10 mouse cellular contexts compared by ENCODE assay signal in genomic region chr7:113251554-113251953, GRCm38 (mm10). TPM values are rescaled to one million over a fixed set of nuclear protein-coding genes. Genes with fewer than 3 reads are reported as not detected.
DNase-seq lines count a peak whose midpoint lies in the region; ATAC-seq lines count a peak whose summit lies in the region.
"Had no signal": no experiment of that assay in that cellular context is flagged by ENCODE, and none has a peak within 500 bp of the region (broad histone marks: within the 10 kb centered on the region; RNA-seq: fewer than 3 reads in every experiment).

No protein-coding gene starts in this region.

- 90% methylated on average over 6 of the region's 6 CpGs for WGBS in forebrain, embryonic 10.5 days
- WGBS in forebrain, embryonic 11.5 days: 82% methylated on average over 6 of the region's 6 CpGs
- WGBS in kidney, embryonic 15.5 days: 77% methylated on average over 6 of the region's 6 CpGs
- WGBS in forebrain, embryonic 12.5 days: 84% methylated on average over 6 of the region's 6 CpGs
- WGBS in midbrain, embryonic 14.5 days: 73% methylated on average over 6 of the region's 6 CpGs

- no peaks in the 10 kb centered on the region for H3K9me3 ChIP-seq in forebrain, embryonic 10.5 days
- no peaks in the 10 kb centered on the region for H3K9me3 ChIP-seq in forebrain, embryonic 11.5 days (ENCODE audit: control insufficient read depth, low read length)
- H3K9me3 ChIP-seq in kidney, embryonic 15.5 days (replicated peaks): no peaks in the 10 kb centered on the region
- no peaks in the 10 kb centered on the region for H3K9me3 ChIP-seq in forebrain, embryonic 12.5 days
- no peaks in the 10 kb centered on the region for H3K9me3 ChIP-seq in midbrain, embryonic 14.5 days (ENCODE audit: control insufficient read depth, low read length)

- H3K27me3 ChIP-seq in forebrain, embryonic 10.5 days (ENCODE audit: poor library complexity, severe bottlenecking): no peaks in the 10 kb centered on the region
- H3K27me3 ChIP-seq in forebrain, embryonic 11.5 days (ENCODE audit: control insufficient read depth, insufficient read depth, low read length): no peaks in the 10 kb centered on the region
- H3K27me3 ChIP-seq in kidney, embryonic 15.5 days: no peaks in the 10 kb centered on the region
- H3K27me3 ChIP-seq in forebrain, embryonic 12.5 days: no peaks in the 10 kb centered on the region
- H3K27me3 ChIP-seq in midbrain, embryonic 14.5 days (ENCODE audit: control insufficient read depth, insufficient read depth, low read length): no peaks in the 10 kb centered on the region

- no peak overlapping the region for H3K4me3 ChIP-seq in forebrain, embryonic 10.5 days
- H3K4me3 ChIP-seq in forebrain, embryonic 11.5 days (ENCODE audit: low read depth, low read length): no peak overlapping the region
- no peak overlapping the region for H3K4me3 ChIP-seq in kidney, embryonic 15.5 days (replicated peaks)
- no peak overlapping the region for H3K4me3 ChIP-seq in forebrain, embryonic 12.5 days (replicated peaks)
- H3K4me3 ChIP-seq in midbrain, embryonic 14.5 days (replicated peaks; ENCODE audit: low read depth, low read length): no peak overlapping the region

- H3K27ac ChIP-seq in forebrain, embryonic 10.5 days: 0 out of 2 replicates have a peak overlapping the region, but pooled peaks have one; percentile 40
- no peak overlapping the region for H3K27ac ChIP-seq in forebrain, embryonic 11.5 days (ENCODE audit: low read depth, low read length)
- H3K27ac ChIP-seq in kidney, embryonic 15.5 days: peak overlapping the region; percentile 43
- H3K27ac ChIP-seq in forebrain, embryonic 12.5 days: peak overlapping the region; percentile 75
- H3K27ac ChIP-seq in midbrain, embryonic 14.5 days (replicated peaks; ENCODE audit: low read depth, low read length): peak overlapping the region; percentile 67
- H3K27ac ChIP-seq: macrophage had no signal

- no peaks in the 10 kb centered on the region for H3K36me3 ChIP-seq in forebrain, embryonic 10.5 days (replicated peaks)
- no peaks in the 10 kb centered on the region for H3K36me3 ChIP-seq in forebrain, embryonic 11.5 days (ENCODE audit: control insufficient read depth, insufficient read depth, low read length)
- no peaks in the 10 kb centered on the region for H3K36me3 ChIP-seq in kidney, embryonic 15.5 days
- no peaks in the 10 kb centered on the region for H3K36me3 ChIP-seq in forebrain, embryonic 12.5 days (replicated peaks)
- no peaks in the 10 kb centered on the region for H3K36me3 ChIP-seq in midbrain, embryonic 14.5 days (ENCODE audit: control insufficient read depth, insufficient read depth, low read length)

- H3K4me2 ChIP-seq in forebrain, embryonic 11.5 days (ENCODE audit: low read depth, low read length, severe bottlenecking): no peak overlapping the region
- no peak overlapping the region for H3K4me2 ChIP-seq in kidney, embryonic 15.5 days
- H3K4me2 ChIP-seq in forebrain, embryonic 12.5 days: no peak overlapping the region
- H3K4me2 ChIP-seq in midbrain, embryonic 14.5 days (ENCODE audit: low read length): no peak overlapping the region

- H3K9ac ChIP-seq in forebrain, embryonic 11.5 days (ENCODE audit: low read length): no peak overlapping the region
- no peak overlapping the region for H3K9ac ChIP-seq in kidney, embryonic 15.5 days
- H3K9ac ChIP-seq in forebrain, embryonic 12.5 days: no peak overlapping the region
- H3K9ac ChIP-seq in midbrain, embryonic 14.5 days (replicated peaks; ENCODE audit: low read length): no peak overlapping the region

- no peak for ATAC-seq in forebrain, embryonic 11.5 days (replicated peaks; ENCODE audit: low FRiP score)
- no peak for ATAC-seq in kidney, embryonic 15.5 days (replicated peaks; ENCODE audit: low FRiP score)
- ATAC-seq in forebrain, embryonic 12.5 days (ENCODE audit: low FRiP score): no peak
- ATAC-seq in midbrain, embryonic 14.5 days (ENCODE audit: low FRiP score, low TSS enrichment): no peak

- DNase-seq in forebrain, embryonic 10.5 days (ENCODE audit: extremely low spot score, low spot score): no peak
- DNase-seq in forebrain, embryonic 11.5 days (ENCODE audit: low spot score): no peak
- no peak for DNase-seq in kidney, postnatal 4 days
- no peak for DNase-seq in midbrain, embryonic 14.5 days
- DNase-seq in gastrocnemius, adult 18-20 months (ENCODE audit: low spot score): no peak
- DNase-seq in embryo, embryonic 10.5 days (ENCODE audit: low spot score): no peak
- DNase-seq: thymus, postnatal 14 days had no signal

- peaks cover 35% of the 10 kb centered on the region for H3K4me1 ChIP-seq in forebrain, embryonic 10.5 days
- H3K4me1 ChIP-seq in forebrain, embryonic 11.5 days (replicated peaks; ENCODE audit: control insufficient read depth, insufficient read depth, low read length): peaks cover 2% of the 10 kb centered on the region; the same call in 1 of the 2 replicates
- H3K4me1 ChIP-seq in kidney, embryonic 15.5 days: peaks cover 17% of the 10 kb centered on the region
- peaks cover 38% of the 10 kb centered on the region for H3K4me1 ChIP-seq in forebrain, embryonic 12.5 days
- H3K4me1 ChIP-seq in midbrain, embryonic 14.5 days (ENCODE audit: control insufficient read depth, insufficient read depth, low read length): peaks cover 30% of the 10 kb centered on the region

RNA-seq across cellular contexts. Expression of gene Arntl, which starts 44.3 kb away (rescaled TPM):
- polyA plus RNA-seq in forebrain, embryonic 10.5 days (2016; fragmentation: Nextera tagmentation; extraction: Ambion mirVana): 7.7 and 8.6 TPM in 2 replicates
- 9.2 and 11.6 TPM in 2 replicates for polyA plus RNA-seq in forebrain, embryonic 11.5 days (2014; fragmentation: Nextera tagmentation; extraction: Ambion mirVana)
- 9.3 and 10.1 TPM in 2 replicates for polyA plus RNA-seq in kidney, embryonic 15.5 days (2015; fragmentation: Nextera tagmentation; extraction: Ambion mirVana)
- 9.9 and 11.3 TPM in 2 replicates for polyA plus RNA-seq in forebrain, embryonic 12.5 days (2016; fragmentation: Nextera tagmentation; extraction: Ambion mirVana)
- 16.1 TPM in 2 replicates for polyA plus RNA-seq in midbrain, embryonic 14.5 days (2014; fragmentation: Nextera tagmentation; extraction: Ambion mirVana)
- 10 to 100 TPM; 21.9 to 31.8 TPM for total RNA-seq in gastrocnemius, adult 18-20 months (2021)
